Mouse (Mus musculus): ENCODE measurements around the gene Vill.

Gene Vill

GRCm38 (mm10) chr9:119109685-119110353 is 57.2 kb downstream of the Vill start:
- no peak for DNase-seq (ENCODE audit: extremely low read depth, low read depth, low spot score)

GRCm38 (mm10) chr9:119110640-119111039 is 58.1 kb downstream of the Vill start:
- no peak for DNase-seq (ENCODE audit: extremely low read depth, low read depth, low spot score)

GRCm38 (mm10) chr9:119114911-119115310 is 62.3 kb downstream of the Vill start:
- DNase-seq (ENCODE audit: extremely low read depth, low read depth, low spot score): no peak

GRCm38 (mm10) chr9:119119409-119120167 is 67.0 kb downstream of the Vill start:
- DNase-seq (ENCODE audit: extremely low read depth, low read depth, low spot score): no peak

- no peak for DNase-seq (ENCODE audit: extremely low read depth, low read depth, low spot score)
Measured at GRCm38 (mm10) chr9:119120168-119120560, 67.6 kb downstream of the Vill start.
